Mouse (Mus musculus) kidney, adult 2 months (tissue): Measurements from ENCODE around the gene Creb3l2.

Experiments
- CTCF ChIP-seq: fragments of 200-500 bp; conservative IDR thresholded peaks from 2 replicates; pipeline ENCODE4 v1.5.1; 2011; ENCODE audit warnings: low read depth, mild to moderate bottlenecking, control low read depth, low read length, moderate library complexity, mixed read lengths; ENCODE audit not compliant: insufficient read depth, insufficient read length
- POLR2A ChIP-seq: fragments of 200-500 bp; IDR thresholded peaks from one replicate; pipeline ENCODE4 v1.6.1; 2011; ENCODE audit warnings: low read depth, low read length, control low read depth

DNA sequence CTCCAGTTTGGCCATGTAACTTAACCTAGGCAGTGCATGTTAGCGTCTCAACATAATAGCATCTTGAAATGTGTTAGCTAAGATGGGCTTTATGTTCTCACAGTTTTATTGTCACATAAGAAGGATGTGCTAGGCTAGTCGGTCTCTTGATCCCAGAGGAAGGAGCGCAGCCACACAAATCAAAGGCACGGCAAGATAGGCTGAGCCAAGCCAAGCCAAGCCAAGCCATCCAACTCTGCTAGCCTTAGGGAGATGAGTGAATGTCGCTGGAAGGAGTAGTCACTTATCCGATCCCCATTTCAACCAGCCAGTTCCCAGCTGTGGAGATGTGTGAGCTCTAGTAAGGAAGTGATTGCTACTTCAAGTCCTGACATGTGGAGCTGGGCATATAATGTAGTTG lies 75.0 kb downstream of the Creb3l2 start:
- TF ChIP-seq CTCF (no peak), POLR2A (no peak)
